Mouse (Mus musculus): ENCODE results near the gene Arhgef15. TPM values are rescaled to one million over a fixed set of nuclear protein-coding genes. Genes with fewer than 3 reads are reported as not detected.
"Not testable (repeated sequence)": the region's sequence is repeated elsewhere in the genome, so short reads cannot be mapped to it uniquely, and the experiment has no call there.

Arhgef15 gene
- polyA plus RNA-seq, 1 experiment from 2014 or later = 8.9 TPM

DNA sequence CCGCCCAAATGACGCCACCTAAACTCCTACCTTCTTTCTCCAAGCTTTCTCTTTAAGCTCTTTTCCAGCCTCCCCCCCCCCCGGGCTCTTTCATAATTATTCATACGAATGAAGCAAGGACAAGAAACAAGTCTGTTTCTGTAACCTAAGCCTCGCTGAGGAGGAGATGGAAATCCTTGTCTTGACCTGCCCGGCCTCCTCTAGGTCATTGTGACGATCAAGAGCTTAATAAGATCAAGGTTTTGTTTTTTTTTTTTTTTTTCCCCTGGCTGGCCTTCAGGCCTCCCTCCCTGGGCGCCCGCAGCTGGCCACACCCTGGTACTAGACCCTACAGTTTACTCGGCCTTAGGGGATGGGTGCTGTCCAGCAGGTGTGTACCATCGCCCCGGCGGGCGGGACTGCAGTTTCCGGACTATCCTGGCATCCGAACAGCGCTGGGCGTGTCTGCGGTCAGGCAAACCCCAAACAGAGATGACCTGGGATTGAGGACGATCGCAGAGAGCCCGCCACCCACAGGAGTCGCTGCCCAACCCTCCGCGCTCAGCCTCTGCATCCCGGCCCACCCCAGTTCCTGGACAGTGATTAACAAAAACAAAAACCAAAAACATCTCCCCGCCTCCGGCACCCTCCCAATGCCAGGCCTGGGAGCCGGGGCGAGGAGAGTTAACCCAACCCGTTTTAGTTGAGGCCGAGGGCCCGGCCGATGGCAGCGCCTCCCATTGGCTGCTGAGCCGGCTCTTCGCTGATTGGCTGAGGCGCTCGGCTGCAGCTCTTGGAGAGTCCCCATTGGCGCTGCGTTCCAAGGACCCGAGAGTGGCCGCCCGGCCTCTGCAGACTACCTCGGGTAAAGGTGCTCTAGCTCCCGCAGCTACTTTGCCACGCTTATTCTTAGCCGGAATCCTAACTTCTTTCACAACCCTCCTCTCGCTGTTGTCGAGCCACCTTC is 10.3 kb upstream of the Arhgef15 start, which contains the start of gene Slc25a35:
Gene Slc25a35, plus strand, starts transcription at position 795 of the 946 bp plus-strand sequence.
- no peaks in the 10 kb centered on the region for H3K9me3 ChIP-seq (replicated peaks; ENCODE audit: low read length)
- DNase-seq (ENCODE audit: low spot score) = peak; percentile 94
- WGBS = 1% methylated on average over 50 of the region's 50 CpGs
- H3K4me2 ChIP-seq (ENCODE audit: low read length) = peak within 1 kb of the TSS; percentile 81
- peak; percentile 42 for TF ChIP-seq CTCF (IDR thresholded peaks at IDR 0.05; ENCODE audit: low read depth)
- H3K4me1 ChIP-seq (replicated peaks; ENCODE audit: insufficient read depth, low read length) = peaks cover 6% of the 10 kb centered on the region; the same call in 1 of the 2 replicates
- H3K27me3 ChIP-seq (ENCODE audit: insufficient read depth, low read length) = no peaks in the 10 kb centered on the region
- H3K4me3 ChIP-seq (replicated peaks; ENCODE audit: low read depth, low read length) = peak within 1 kb of the TSS; percentile 43
- no peak within 1 kb of the TSS for H3K27ac ChIP-seq
- H3K9ac ChIP-seq (ENCODE audit: low read depth, low read length) = peak within 1 kb of the TSS; percentile 44
- peak; percentile 93 for ATAC-seq (replicated peaks; ENCODE audit: low FRiP score, low read depth)
- no peaks in the 10 kb centered on the region for H3K36me3 ChIP-seq (ENCODE audit: insufficient read depth, low read length)

DNA sequence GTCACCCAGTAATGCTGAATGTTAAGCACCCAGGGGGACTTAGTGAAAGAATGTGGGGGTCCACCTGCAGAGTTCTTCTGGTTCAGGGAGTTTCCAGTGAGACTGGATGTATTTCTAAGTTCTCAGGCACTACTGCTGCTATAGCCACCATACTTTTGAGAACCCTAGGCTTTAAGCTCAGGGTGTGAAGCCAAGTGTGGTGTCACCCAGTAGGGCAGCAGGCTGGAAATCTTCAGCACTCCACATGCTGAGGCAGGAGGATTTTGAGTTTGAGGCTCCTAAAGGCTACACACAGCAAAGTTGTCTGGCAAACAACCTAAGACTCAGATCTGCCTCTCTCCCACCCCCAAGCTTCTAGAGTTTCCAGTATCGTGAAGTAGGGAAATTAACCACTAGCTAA is 9.3 kb upstream of the Arhgef15 start:
- Histone ChIP-seq H3K36me3 (ENCODE audit: insufficient read depth, low read length) (no peaks in the 10 kb centered on the region), H3K4me2 (ENCODE audit: low read length) (no peak overlapping the region), H3K9me3 (replicated peaks; ENCODE audit: low read length) (no peaks in the 10 kb centered on the region), H3K4me3 (replicated peaks; ENCODE audit: low read depth, low read length) (no peak overlapping the region), H3K27ac (no peak overlapping the region), H3K9ac (ENCODE audit: low read depth, low read length) (no peak overlapping the region), H3K4me1 (replicated peaks; ENCODE audit: insufficient read depth, low read length) (peaks cover 6% of the 10 kb centered on the region; the same call in 1 of the 2 replicates), H3K27me3 (ENCODE audit: insufficient read depth, low read length) (no peaks in the 10 kb centered on the region)
- ATAC-seq (replicated peaks; ENCODE audit: low FRiP score, low read depth) = no peak
- TF ChIP-seq CTCF (IDR thresholded peaks at IDR 0.05; ENCODE audit: low read depth) = no peak
- DNase-seq (ENCODE audit: low spot score) = no peak
- 28% methylated on average over 1 of the region's 1 CpGs for WGBS

DNA sequence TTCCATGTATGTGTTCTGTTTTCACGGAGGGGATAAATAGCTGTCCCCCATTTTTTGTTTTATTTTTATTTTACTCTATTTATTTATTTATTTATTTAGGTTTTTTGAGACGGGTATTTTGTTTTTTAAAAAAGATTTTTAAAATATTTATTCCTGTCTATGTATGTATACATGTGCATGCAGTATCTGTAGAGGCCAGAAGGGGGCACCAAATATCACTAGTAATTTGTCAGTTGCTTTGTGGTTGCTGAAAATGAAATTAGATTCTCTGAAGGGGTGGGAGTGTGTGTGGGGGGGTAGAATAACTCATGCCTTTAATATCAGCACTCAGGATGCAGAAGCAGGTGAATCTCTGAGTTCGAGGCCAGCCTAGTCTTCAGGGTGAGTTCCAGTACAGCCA is 8.6 kb upstream of the Arhgef15 start:
- H3K4me3 ChIP-seq (replicated peaks; ENCODE audit: low read depth, low read length) = no peak overlapping the region
- H3K9ac ChIP-seq (ENCODE audit: low read depth, low read length) = no peak overlapping the region
- H3K4me1 ChIP-seq (replicated peaks; ENCODE audit: insufficient read depth, low read length) = peaks cover 6% of the 10 kb centered on the region; the same call in 1 of the 2 replicates
- H3K9me3 ChIP-seq (replicated peaks; ENCODE audit: low read length) = no peaks in the 10 kb centered on the region
- peak; percentile 74 for DNase-seq (ENCODE audit: low spot score)
- 39% methylated on average over 3 of the region's 3 CpGs for WGBS
- H3K36me3 ChIP-seq (ENCODE audit: insufficient read depth, low read length) = no peaks in the 10 kb centered on the region
- no peak overlapping the region for H3K27ac ChIP-seq
- H3K27me3 ChIP-seq (ENCODE audit: insufficient read depth, low read length) = no peaks in the 10 kb centered on the region
- no peak overlapping the region for H3K4me2 ChIP-seq (ENCODE audit: low read length)
- TF ChIP-seq CTCF (IDR thresholded peaks at IDR 0.05; ENCODE audit: low read depth) = peak; percentile 69
- no peak for ATAC-seq (replicated peaks; ENCODE audit: low FRiP score, low read depth)

DNA sequence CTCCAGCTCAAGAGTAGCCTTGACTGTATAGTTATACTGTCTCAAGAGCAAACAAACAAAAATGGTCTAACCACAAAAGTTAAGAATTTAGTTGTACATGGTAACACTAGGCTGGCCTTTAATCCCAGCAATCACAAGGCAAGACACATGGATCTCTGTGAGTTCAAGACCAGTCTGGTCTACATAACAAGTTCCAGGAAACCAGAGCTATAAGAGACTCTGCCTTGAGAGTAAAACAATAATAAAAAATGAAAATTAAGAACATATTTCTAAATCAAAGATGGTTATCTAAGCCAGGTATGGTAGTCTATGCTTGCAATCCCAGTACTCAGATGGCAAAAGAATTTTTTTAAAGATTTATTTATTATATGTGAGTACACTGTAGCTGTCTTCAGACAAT is 7.8 kb upstream of the Arhgef15 start:
- no peak for TF ChIP-seq CTCF (IDR thresholded peaks at IDR 0.05; ENCODE audit: low read depth)
- DNase-seq (ENCODE audit: low spot score) (no peak), ATAC-seq (replicated peaks; ENCODE audit: low FRiP score, low read depth) (no peak)
- Histone ChIP-seq H3K4me1 (replicated peaks; ENCODE audit: insufficient read depth, low read length) (peaks cover 6% of the 10 kb centered on the region; the same call in 1 of the 2 replicates), H3K9ac (ENCODE audit: low read depth, low read length) (no peak overlapping the region), H3K4me2 (ENCODE audit: low read length) (no peak overlapping the region), H3K27ac (no peak overlapping the region), H3K36me3 (ENCODE audit: insufficient read depth, low read length) (no peaks in the 10 kb centered on the region), H3K9me3 (replicated peaks; ENCODE audit: low read length) (no peaks in the 10 kb centered on the region), H3K4me3 (replicated peaks; ENCODE audit: low read depth, low read length) (no peak overlapping the region), H3K27me3 (ENCODE audit: insufficient read depth, low read length) (no peaks in the 10 kb centered on the region)

DNA sequence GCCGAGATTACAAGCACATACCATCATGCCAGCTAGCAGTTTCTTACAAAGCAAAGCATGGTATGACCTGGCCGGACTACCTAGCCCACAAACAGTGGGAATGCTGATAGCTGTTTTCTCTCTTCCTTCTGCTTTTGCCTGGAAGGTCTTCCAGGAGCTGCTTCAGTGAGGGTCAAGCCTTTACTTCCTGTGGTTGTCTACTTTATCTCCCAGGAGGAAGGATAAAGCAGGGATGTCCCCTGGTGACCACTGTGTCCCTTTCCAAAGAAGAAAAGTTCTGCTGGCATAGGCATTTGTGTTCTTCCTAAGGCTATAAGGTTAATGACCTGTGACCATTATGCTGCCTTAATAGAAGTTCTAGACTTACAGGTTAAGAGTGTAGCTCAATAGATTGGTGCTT is 6.1 kb upstream of the Arhgef15 start:
- ATAC-seq (replicated peaks; ENCODE audit: low FRiP score, low read depth) = no peak
- H3K9ac ChIP-seq (ENCODE audit: low read depth, low read length) = no peak overlapping the region

DNA sequence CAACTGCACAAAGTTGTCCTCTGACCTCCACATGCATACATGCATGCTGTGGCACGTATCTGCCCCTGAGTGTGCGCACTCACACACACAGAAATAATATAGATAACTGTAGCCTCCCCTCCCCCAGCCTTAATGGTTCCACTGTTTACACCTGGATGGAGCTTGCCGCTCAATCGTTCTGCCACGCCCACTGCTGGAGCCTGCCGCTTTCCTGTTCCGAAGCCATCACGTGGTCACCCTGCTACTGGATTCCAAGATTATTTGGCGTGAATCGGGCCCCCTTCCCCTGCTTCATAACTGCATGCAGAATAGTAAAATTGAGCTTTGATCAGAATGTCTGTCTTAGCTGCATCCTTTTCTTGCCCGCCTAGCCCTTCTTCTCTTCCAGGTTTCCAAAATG is 4.9 kb upstream of the Arhgef15 start:
- H3K4me3 ChIP-seq (replicated peaks; ENCODE audit: low read depth, low read length); ATAC-seq (replicated peaks; ENCODE audit: low FRiP score, low read depth); H3K36me3 ChIP-seq (ENCODE audit: insufficient read depth, low read length); H3K9ac ChIP-seq (ENCODE audit: low read depth, low read length); H3K27ac ChIP-seq; H3K27me3 ChIP-seq (ENCODE audit: insufficient read depth, low read length); DNase-seq (ENCODE audit: low spot score); H3K9me3 ChIP-seq (replicated peaks; ENCODE audit: low read length); H3K4me2 ChIP-seq (ENCODE audit: low read length); H3K4me1 ChIP-seq (replicated peaks; ENCODE audit: insufficient read depth, low read length): not testable (repeated sequence)
- 22% methylated on average over 11 of the region's 11 CpGs for WGBS

More for the DNA sequence above, 6.1 kb upstream of the Arhgef15 start:
- Histone ChIP-seq H3K4me3 (replicated peaks; ENCODE audit: low read depth, low read length) (no peak overlapping the region), H3K27me3 (ENCODE audit: insufficient read depth, low read length) (no peaks in the 10 kb centered on the region), H3K4me1 (replicated peaks; ENCODE audit: insufficient read depth, low read length) (peaks cover 2% of the 10 kb centered on the region; the same call in 1 of the 2 replicates), H3K27ac (no peak overlapping the region), H3K36me3 (ENCODE audit: insufficient read depth, low read length) (no peaks in the 10 kb centered on the region), H3K9me3 (replicated peaks; ENCODE audit: low read length) (no peaks in the 10 kb centered on the region), H3K4me2 (ENCODE audit: low read length) (no peak overlapping the region)
- no peak for DNase-seq (ENCODE audit: low spot score)
- no peak for TF ChIP-seq CTCF (IDR thresholded peaks at IDR 0.05; ENCODE audit: low read depth)
- 78% methylated on average over 2 of the region's 2 CpGs for WGBS
